Mouse (Mus musculus): ENCODE results near the gene Ipcef1. TPM values are rescaled to one million over a fixed set of nuclear protein-coding genes. Genes with fewer than 3 reads are reported as not detected.

The Ipcef1 gene
- total RNA-seq, 2 experiments from 2014 or later, result 80.6 to 105 TPM

GRCm38 (mm10) chr10:7063752-7064457 is 11.6 kb upstream of the Ipcef1 start:
- no peak for DNase-seq (ENCODE audit: extremely low spot score in 1 of 2, low spot score in 2 of 2)
- intact Hi-C loops (cut with DNase I), result no loop called here
- Histone ChIP-seq H3K27ac (no peak overlapping the region), H3K4me3 (no peak overlapping the region)
- TF ChIP-seq CTCF (IDR thresholded peaks at IDR 0.05), result no peak

GRCm38 (mm10) chr10:7062993-7063392 is 10.7 kb upstream of the Ipcef1 start:
- no peak for DNase-seq (ENCODE audit: extremely low spot score in 1 of 2, low spot score in 2 of 2)

DNA sequence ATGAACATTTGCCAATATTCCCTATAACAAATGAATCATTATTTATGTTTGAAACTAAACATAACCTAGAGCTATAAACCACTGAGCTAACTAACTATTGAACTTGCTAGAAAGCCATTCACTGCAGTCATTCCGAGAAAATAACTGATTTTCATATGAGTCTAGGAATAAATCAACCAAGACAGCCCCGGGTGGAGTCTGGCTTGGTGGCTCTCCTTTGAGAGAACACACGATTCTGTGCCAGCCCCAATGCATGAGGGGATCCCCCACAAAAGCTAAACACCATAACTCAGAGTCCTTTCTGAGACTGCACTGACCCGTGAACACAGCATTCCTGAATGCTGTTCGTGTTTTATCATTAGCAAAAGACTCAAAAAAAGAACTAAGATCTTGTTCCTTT is 8.0 kb upstream of the Ipcef1 start:
- intact Hi-C loops (cut with DNase I), result no loop called here
- Histone ChIP-seq H3K4me3 (no peak overlapping the region), H3K27ac (no peak overlapping the region)
- TF ChIP-seq CTCF (IDR thresholded peaks at IDR 0.05), result no peak
- no peak for DNase-seq (ENCODE audit: extremely low spot score in 1 of 2, low spot score in 2 of 2)

More at GRCm38 (mm10) chr10:7062993-7063392, 10.7 kb upstream of the Ipcef1 start:
- Histone ChIP-seq H3K4me3 (no peak overlapping the region), H3K27ac (no peak overlapping the region)
- TF ChIP-seq CTCF (IDR thresholded peaks at IDR 0.05), result no peak
- intact Hi-C loops (cut with DNase I), result no loop called here

DNA sequence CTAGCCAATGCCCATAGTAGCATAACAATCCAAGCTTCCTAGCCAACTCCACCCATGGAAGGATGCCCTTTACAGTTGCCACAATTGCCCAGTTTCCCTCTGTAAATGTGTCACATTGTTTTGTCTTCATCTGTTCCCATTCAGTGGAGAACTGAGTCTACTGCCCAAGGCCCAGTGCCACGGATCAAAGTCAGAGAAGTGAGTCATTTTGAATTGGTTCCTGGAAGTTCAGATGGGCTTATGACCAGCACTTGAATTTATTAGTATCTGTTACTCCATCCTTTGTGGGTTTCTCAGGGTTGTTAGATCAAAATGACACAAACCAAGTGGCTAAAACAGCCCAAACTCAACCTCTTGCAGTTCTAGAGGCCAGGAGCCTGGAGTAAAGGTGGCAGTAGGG is 5.3 kb upstream of the Ipcef1 start:
- Histone ChIP-seq H3K27ac (no peak overlapping the region), H3K4me3 (no peak overlapping the region)
- DNase-seq (ENCODE audit: extremely low spot score in 1 of 2, low spot score in 2 of 2), result no peak
- no peak for TF ChIP-seq CTCF (IDR thresholded peaks at IDR 0.05)
- intact Hi-C loops (cut with DNase I), result no loop called here

DNA sequence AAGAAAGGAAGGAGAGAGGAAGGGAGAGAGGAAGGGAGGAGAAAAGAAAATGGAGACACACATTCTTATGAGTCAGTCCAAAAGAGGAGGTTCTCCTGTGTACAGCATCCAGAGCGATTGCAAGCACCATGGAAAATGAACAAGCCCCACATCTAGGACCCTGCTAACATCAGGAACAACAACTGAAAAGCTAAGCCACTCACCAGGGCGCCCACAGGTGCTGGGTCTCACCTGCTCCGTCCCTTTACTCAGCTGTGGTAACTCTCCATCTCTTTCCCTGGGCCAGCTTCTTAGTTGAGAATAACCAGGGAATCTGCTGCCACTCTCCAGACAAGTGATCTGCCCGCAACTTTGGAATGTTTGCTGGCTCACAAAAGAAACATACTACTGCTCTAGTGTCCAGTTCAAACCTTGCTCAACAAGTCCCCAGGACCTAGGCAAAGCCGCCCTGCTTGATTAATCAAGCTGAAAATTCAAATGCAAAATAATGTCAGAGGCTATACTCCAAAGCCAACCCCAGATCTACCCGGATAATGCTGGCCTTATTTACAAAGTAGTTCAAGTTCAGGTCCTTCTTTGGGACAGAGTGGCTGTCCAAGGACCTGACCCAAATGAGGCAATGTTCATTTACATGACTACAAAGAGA is 2.4 kb upstream of the Ipcef1 start:
- TF ChIP-seq CTCF (IDR thresholded peaks at IDR 0.05), result no peak
- intact Hi-C loops (cut with DNase I), result no loop called here
- no peak for DNase-seq (ENCODE audit: extremely low spot score in 1 of 2, low spot score in 2 of 2)

GRCm38 (mm10) chr10:7049901-7050300 is 2.4 kb downstream of the Ipcef1 start:
- TF ChIP-seq CTCF (IDR thresholded peaks at IDR 0.05), result no peak
- no peak overlapping the region for H3K4me3 ChIP-seq
- H3K27ac ChIP-seq, result no peak overlapping the region
- intact Hi-C loops (cut with DNase I), result no loop called here
- DNase-seq (ENCODE audit: extremely low spot score in 1 of 2, low spot score in 2 of 2), result no peak

More for the DNA sequence above, 2.4 kb upstream of the Ipcef1 start:
- H3K27ac ChIP-seq, result no peak overlapping the region
- no peak overlapping the region for H3K4me3 ChIP-seq

DNA sequence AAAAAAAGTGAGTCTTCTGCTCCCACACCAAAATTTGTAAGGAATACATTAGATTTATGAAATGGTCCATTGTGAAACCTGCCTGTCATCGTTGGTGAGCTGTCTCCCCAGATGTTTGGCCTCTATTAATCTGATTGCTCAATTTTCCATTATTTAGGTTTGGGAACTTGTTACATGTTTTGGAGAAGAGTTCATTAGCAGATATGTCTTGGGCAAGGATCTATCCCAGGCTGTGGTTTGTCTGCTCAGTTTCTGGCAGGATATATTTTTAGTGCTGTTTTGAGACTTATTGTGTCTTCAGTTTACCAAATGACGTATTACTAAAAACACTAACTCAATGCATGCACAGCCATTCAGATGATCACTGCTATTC is 4.4 kb downstream of the Ipcef1 start:
- no peak for DNase-seq (ENCODE audit: extremely low spot score in 1 of 2, low spot score in 2 of 2)
- intact Hi-C loops (cut with DNase I), result no loop called here
- Histone ChIP-seq H3K27ac (no peak overlapping the region), H3K4me3 (no peak overlapping the region)
- TF ChIP-seq CTCF (IDR thresholded peaks at IDR 0.05), result no peak

DNA sequence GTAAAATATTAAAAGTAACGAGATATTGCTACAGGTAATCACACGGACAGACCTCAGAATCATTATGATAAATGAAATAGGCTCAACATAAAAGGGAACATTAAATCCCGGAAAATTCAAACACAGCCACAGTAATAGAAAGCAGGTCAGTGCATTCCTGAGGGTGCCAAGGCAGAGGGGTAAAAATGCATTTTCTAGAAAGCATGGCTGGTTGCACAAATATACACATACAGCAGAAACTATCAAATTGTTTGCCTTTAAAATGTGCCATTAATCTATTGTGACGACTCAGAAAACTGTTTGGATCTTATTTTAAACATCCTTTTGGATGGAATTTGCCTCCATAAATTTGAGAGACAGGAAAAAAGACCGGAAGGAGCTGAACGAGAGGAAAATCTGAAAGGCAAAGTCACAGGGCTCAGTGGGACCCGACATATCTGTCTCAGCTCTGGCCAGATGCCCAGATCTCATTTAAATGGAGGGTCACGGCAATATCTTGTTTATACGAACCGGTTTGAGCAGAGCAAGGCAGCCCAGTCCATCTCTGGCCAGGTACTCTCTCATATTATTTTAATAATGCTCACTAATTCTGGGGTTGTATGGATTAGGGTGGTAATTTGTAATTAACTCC is 4.9 kb downstream of the Ipcef1 start:
- Histone ChIP-seq H3K4me3 (no peak overlapping the region), H3K27ac (no peak overlapping the region)
- no peak for DNase-seq (ENCODE audit: extremely low spot score in 1 of 2, low spot score in 2 of 2)
- no peak for TF ChIP-seq CTCF (IDR thresholded peaks at IDR 0.05)
- intact Hi-C loops (cut with DNase I), result no loop called here

DNA sequence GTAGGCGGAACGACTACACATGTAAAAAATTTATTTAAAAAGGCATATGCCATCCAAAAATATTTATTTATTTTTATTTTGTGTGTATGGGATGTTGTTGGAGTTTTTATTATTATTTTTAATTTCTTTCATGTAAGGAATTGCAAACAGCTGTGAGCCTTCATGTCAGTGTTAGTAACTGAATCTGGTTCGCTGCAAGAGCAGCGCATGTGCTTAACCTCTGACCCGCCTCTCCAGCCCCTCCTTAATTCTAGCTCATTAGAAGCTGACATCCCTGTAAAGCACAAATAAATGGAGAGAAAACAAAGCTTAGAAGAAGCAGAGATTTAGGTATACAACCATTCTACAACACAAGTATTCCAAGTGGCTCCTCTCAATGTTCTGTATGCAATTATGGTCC is 8.4 kb downstream of the Ipcef1 start:
- no peak for TF ChIP-seq CTCF (IDR thresholded peaks at IDR 0.05)
- intact Hi-C loops (cut with DNase I), result no loop called here
- Histone ChIP-seq H3K27ac (no peak overlapping the region), H3K4me3 (no peak overlapping the region)
- DNase-seq (ENCODE audit: extremely low spot score in 1 of 2, low spot score in 2 of 2), result no peak

- no peak for TF ChIP-seq CTCF (IDR thresholded peaks at IDR 0.05)
- DNase-seq (ENCODE audit: extremely low spot score in 1 of 2, low spot score in 2 of 2), result no peak
- Histone ChIP-seq H3K4me3 (no peak overlapping the region), H3K27ac (no peak overlapping the region)
- intact Hi-C loops (cut with DNase I), result no loop called here
These were observed 11.2 kb downstream of the Ipcef1 start for GRCm38 (mm10) chr10:7041032-7041431.

GRCm38 (mm10) chr10:7037194-7037593 is 15.1 kb downstream of the Ipcef1 start:
- DNase-seq (ENCODE audit: extremely low spot score in 1 of 2, low spot score in 2 of 2), result no peak
- no peak for TF ChIP-seq CTCF (IDR thresholded peaks at IDR 0.05)
- intact Hi-C loops (cut with DNase I), result no loop called here
- Histone ChIP-seq H3K4me3 (no peak overlapping the region), H3K27ac (no peak overlapping the region)

DNA sequence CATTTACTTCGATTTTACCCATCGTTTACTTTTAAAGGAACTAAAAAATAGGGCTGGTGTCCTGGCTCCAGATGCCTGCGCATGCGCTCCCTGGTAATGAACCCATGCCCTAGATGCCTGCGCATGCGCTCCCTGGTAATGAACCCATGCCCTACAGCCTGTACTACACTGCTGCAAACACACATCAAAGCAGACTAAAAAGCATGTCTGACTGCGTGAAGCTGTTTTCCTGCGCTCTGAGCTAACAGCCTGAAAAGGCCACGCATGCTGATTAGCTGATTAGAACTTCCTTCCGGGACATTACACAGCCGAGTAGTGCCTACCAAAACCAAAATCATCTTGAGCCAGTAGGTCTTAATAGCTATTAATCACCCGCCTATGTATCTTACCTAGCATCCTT is 16.7 kb downstream of the Ipcef1 start:
- no peak for DNase-seq (ENCODE audit: extremely low spot score in 1 of 2, low spot score in 2 of 2)
- TF ChIP-seq CTCF (IDR thresholded peaks at IDR 0.05), result no peak
- no peak overlapping the region for H3K27ac ChIP-seq
- intact Hi-C loops (cut with DNase I), result no loop called here
- no peak overlapping the region for H3K4me3 ChIP-seq

Data from left cerebral cortex, adult 2 months (tissue).